Mouse (Mus musculus): ENCODE results near the gene Hspb3.

The Hspb3 gene

DNA sequence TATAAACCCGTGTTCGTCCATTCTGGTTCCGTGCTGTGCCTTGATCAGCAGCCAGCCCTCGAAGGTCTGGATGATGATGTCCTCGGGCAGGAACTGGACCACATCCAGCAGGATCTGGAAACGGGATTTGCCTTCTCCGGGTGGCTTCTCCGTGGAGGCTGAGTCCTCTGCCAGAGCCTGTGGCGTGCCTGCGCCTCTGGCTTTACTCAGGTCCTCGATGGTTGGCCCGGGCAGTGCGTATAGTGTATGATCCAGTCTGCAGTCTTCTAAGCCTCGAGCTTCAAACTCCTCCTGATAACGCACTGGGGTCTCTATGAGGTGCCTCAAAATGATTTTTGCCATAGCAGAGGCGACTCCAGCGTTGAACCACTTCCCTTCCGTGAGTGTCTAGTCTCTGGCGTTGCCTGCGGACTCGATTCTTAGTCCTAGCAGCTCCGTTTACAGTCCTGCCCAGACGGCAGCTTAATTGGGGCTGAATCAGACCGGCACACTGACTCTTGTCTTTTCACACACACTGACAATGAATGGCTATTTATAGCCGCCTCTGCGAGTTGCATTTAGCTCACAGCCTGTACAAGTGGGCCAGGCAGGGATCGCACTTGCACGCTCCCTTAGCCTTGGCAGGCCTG, at the start of gene Hspb3:
TSS of gene Hspb3 (minus strand) at position 526 of the 629 bp plus-strand sequence.
- DNase-seq (ENCODE audit: low spot score): no peak

DNA sequence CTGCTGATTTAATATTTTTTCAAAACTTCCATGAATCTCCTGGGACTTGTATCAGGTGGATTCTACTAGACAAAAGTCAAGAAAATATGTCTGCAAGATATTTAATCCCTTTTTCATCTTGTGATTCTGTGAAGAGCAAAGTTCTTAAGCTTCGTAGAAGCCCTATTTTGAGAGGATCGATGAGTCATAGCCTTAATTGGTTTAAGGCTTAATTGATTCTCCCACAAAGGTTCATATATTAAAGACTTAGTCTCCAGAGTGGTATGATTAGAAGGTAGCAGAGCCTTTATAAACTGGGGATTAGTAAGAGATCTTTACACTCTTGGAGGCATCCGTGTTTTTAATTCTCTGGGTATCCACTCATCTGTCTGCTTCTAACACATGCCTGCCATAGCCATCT, 49.7 kb upstream of the Hspb3 start:
- DNase-seq (ENCODE audit: low spot score): no peak

DNA sequence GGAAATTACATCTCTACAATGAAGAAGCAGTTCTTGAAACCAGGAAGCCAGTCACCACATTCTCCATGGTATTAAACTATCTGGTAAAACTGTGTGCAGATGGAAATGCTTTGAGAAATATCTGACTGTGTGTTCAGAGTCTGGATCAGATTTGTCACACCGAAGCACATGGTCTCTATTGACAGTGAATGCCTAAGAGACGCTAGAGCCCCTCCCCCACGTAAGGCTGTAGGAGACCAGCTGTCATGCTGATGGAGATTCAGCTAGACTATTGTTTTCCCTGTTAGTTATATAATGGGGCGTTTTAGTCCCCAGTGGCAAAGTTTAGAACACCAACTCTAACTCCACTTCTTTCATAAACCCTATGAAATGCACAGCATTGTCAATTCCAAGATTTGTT, 42.7 kb upstream of the Hspb3 start:
- DNase-seq (ENCODE audit: low spot score): no peak

DNA sequence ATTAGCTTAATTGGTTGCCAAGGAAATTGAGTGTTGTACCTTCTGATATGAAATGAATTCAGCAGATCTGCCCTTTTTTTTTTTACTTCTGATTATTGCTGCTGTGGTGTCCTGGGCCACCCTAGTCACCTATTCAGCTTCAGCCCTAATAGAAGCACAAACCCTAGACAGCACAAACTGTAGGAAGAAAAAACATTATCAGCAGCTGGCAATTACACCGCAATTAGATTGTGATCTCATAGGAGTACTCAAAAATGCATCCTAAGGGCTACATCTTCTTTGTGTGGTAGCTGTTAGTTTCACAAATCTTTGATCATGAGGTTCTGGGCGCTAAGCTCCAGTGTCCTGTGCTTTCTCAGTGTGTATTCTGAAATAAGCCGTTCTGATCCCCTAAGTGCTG, 37.7 kb upstream of the Hspb3 start:
- no peak for DNase-seq (ENCODE audit: low spot score)

DNA sequence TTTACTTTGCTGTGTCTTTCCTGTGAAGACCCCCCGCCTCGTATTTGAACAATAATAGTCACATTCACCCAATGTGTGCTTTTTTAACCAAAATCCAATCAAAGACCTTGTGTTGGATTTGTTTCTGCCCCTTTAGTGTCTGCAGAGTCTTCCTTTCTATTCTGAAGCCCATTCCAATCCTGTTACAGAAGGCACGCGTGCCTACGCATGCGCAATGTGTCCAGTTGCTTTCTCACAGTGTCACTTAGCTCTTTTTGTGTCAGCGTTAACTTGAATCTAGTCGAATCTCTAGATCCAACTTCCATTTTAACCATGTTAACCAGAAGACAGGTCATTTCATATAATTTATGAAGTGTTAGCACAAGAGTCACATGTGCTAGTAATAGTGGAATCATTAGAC, 36.5 kb upstream of the Hspb3 start:
- DNase-seq (ENCODE audit: low spot score): no peak

DNA sequence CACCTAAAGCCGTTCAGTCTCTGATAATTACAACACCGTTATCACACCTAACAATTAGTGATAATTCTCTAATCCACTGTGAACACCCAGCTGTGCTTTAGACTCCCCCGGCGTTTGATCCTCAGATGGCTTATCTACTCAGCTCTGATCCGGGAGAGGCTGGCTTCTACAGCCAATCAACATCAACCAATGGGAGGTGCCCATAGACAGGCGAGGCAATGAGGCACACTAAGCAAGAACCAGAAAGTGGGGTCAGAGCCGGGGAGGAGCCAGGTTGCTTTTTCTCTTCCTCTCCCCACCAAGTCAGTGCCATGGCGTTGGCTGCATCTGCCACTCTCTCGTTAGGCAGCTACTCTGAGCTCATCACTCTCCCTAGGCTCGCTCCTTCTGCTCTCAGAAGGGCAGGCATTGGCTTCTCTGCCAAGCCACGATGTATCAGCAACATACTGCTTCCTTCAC, 36.0 kb upstream of the Hspb3 start:
- DNase-seq (ENCODE audit: low spot score): no peak

DNA sequence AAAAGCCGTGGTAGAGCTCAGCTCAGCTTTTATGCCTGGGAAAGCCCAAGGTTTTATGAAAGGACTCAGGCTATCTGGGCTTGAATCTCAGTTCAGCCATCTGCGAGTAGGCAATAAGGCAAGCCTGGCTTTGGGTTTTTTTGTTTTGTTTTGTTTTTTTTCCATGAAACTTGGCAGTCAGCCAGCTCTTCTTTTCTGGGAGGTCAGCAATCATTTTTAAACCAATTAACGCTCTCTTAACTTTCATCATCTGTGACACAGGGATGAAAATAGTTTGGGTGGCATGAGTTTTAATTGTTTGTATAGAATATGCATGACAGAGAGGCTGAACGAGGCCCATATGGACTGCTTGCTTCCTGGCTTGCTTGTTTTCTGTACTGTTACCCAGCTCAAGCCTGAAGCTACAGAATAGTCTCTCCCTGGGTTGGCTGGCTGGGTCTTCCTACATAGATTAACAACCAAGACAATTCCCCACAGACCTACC, 33.4 kb upstream of the Hspb3 start:
- DNase-seq (ENCODE audit: low spot score): no peak

DNA sequence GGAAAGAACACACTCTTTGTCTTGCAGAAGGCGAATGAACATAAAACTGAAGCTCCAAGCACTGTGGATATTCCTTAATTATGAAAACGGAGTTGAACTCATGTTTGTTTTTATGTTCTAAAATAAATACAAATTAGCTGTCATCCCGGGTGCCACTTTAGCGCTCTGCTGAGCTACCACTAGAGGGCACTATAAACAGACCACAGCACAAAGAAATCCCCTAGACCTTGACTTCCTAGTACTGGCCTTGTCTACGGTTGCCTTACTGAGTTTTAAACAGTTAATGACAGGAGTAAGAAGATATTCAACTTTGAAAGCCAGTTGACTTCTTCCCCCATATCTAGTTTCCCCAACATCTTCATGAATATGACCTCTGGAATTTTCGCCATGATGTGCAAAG, 29.9 kb upstream of the Hspb3 start:
- peak; percentile 38 for DNase-seq (ENCODE audit: low spot score)

DNA sequence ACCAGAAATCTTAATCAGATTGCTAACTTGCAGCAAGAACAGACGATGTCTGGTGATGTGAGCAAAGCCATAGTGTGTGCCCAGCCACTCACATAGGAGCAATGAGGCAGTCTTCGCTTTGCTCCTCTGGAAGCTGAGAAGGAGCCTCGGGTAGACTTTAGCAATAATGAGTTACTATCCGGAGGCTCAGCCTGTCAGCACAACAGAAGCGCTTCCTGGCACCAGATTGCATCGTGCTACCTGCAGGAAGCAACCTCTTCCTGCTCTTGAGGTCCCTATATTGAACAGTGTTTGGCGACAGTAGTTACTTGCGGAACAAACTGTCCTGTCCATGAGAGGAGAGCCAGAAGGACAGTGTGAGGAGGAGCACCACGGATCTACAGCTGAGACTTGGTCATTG, 28.2 kb upstream of the Hspb3 start:
- DNase-seq (ENCODE audit: low spot score): no peak

DNA sequence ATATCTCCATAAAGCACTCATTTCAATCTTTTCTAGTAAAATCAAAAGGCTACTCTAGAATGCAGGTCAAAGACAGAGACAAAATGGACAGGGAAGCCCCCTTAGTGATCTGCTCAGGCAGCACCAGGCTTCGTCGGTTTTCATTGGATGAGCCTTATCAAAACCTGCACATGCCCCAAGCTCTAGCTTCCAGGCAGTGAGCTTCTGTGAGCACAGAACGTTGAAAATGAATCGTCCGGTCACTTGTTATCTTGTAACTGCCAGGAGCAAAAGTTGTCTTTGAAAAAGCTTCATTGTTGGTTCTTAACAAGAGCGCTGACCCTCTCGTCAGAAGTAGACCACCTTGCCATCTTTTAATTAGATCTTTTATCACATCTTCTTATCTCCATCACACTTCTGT, 26.4 kb upstream of the Hspb3 start:
- DNase-seq (ENCODE audit: low spot score): no peak

DNA sequence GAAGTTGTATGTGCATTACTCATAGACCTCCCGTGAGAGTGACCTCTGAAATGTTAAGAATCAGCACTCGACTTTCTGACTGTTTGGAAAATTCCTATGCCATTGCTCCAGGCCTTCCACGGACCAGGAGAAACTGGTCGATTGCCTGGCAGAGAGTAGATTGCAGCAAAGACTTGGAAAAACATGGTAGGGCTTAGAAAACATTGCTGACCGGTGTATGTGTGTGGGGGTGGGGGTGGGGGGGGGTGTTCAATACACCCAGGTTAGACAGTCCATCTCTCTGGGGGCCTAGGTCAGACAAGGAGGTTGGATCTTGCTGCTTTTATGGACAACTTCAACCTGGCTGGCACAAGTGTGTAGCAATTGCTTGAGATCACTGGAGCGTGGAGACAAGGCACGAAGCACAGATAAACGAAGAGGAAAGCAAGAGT, 23.2 kb upstream of the Hspb3 start:
- no peak for DNase-seq (ENCODE audit: low spot score)

DNA sequence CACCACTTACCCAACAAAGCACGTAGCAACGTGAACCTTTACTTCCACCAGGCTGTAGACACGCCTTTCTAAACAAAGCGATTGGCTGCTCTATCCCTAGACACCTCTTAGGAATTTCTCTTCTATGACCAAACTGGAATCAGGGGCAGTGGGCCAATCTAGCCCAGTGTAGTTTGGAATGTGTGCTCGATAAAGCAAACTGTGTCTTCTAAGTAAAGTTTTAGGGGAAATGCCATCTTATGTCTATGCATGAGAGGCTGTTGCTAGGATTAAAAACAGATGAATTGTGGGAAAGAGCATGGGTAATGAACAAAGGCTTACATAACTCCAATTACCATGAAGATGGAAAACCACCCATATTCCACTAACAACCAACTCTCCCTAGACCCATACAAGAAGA, 19.3 kb upstream of the Hspb3 start:
- no peak for DNase-seq (ENCODE audit: low spot score)

DNA sequence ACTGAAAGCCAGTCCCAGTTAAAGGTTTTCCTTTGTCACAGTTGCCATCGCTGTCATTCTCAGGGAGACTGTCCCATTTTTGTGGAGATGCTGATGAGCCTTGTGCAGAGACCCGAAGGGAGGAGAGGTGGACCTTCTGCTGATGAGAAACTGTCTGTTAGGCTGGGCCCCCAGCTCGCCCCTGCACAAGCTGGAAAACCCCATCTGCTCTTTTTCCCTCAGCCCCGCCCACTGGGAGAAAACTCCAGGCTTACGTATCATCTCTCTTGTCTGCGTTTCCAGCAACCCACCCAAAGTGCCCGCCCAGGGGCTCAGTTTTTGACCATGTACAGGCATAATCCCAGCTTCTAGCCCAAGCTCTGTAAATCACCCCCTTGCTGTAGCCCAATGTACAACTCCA, 17.2 kb upstream of the Hspb3 start:
- no peak for DNase-seq (ENCODE audit: low spot score)

DNA sequence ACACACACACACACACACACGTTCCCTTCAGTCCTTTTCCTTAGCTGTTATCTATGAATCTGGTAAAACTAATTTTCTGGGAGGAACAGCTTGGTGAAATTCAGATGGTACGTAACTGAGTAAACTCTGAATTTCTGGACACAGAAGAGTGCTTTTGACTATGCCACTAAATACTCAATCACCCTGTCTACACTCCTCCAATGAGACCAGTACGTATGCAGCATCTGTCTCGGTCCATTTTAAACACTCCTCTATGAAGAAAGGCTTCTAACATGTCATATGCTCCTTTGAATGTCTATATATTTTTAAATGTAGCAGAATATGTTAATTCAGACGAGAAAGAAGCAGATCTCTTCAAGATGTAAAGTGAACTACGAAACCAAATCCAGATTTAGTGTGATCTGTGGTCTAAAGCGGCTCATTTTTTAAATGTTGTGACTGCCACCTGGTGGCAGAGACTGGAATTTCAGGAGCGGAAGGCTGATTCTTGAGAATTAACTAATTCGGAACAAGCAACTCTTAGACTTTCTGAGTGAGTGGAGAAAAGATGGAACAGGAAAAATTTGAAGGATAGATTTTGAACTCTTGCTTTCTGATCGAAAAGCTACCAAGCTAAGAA, 6.1 kb upstream of the Hspb3 start:
- peak; percentile 28 for DNase-seq (ENCODE audit: low spot score)

DNA sequence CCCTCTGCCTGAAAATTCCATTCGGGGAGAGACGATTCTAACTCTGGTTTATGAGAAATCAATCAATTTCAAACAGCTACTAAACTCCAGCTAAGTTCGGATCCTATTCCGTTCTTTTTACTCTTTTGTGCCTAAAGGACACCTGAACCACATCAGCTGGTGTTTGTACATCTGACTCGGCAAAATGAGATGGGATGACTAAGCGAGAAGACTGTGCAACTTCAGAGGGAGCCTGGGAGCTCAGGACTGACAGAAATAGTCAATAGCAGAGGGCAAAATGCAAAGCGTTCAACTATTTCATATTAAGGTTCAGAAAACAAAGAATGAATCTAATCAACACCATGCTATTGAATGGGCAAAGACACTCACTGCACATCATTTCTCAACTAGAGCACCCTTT, 407 bp upstream of the Hspb3 start:
- DNase-seq (ENCODE audit: low spot score): no peak

DNA sequence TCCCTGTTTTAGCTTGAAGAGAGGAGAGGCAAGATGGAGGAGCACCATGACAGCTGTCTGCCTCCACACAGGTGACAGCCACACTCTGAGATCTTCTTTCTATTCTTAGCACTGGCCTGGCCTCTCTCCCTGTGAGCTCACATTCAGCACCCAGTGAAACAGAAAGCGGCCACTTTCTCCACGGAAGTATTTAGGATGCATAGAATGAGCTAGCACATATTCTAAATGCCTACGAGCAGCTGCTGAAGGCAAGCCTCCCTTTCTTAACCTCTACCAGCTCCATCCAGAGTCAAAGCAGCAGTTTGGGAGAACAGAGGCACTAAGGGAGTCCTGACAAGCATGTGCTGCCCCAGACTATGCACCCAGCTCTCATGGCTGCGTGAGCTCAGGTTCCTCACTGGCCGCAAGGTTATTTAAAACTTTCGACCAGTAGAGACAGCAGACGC, 1.6 kb downstream of the Hspb3 start:
- DNase-seq (ENCODE audit: low spot score): no peak

DNA sequence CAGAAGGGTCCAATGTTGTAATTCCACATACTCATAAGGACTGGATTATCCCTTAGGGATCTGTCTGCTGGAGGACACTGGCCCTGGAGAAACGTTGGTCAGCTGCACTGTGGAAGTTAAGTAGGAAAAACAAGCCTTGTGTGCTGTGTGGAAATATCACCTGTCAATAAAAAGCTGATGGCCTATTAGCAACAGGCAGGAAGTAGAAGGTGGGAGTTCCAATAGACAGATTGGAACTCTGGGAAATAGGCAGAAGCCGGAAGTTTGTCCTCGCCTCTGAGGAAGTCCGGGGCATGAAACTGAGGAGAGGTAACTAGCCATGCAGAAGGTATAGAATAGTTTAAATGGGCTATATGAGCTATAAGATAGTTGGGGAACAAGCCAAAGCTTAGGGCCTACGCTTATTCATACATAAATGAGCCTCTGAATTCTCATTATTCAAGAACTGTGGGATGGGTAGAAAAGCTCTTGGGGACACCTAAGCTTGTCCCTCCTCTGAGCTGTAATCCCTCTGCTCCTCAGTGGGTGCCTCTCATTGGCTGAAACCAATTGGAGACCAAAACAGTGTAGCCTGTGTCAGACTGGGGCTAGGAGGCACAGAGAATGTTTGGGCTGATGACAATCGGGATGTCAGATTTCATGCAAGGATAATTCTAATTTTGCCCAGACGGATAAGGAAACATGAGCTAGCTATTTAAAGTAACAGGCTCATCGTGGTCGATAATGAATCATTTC, 2.7 kb downstream of the Hspb3 start:
- DNase-seq (ENCODE audit: low spot score): no peak

DNA sequence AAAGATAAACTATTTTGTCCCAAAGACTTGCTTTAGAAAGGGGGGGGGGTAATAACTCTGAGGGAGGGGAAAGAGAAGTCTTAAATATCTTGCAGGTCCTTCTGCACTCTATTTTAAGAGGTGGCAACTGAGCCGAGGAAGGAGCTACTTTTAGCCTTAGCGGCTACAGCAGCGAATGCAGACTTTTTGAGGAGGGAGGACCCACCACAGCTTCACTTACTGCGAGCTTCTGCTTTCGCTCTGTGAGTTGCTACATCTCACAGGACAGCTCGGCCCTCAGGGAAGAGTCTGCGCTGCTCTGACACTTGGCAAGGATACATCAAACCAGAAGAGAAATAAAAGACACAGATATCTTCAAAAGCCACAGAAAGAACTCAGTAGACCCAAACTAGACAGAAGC, 6.3 kb downstream of the Hspb3 start:
- no peak for DNase-seq (ENCODE audit: low spot score)

DNA sequence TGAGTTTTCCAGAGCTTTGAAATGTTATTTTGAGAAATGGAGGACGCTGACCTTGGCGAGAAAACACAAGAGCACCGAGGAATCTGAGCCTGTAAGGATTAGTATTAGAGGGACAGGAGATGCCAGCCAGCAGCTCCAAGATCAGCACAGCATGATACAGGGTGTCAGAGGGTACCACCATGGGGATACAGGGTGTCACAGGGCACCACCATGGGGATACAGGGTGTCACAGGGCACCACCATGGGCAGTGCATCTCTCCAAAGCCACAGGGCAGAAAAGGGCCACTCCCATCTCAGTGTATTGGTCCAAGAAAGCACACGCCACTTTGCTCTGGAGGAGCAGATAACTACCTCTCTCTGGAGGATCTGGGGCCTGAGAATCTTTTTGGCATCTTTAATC, 6.8 kb downstream of the Hspb3 start:
- no peak for DNase-seq (ENCODE audit: low spot score)

DNA sequence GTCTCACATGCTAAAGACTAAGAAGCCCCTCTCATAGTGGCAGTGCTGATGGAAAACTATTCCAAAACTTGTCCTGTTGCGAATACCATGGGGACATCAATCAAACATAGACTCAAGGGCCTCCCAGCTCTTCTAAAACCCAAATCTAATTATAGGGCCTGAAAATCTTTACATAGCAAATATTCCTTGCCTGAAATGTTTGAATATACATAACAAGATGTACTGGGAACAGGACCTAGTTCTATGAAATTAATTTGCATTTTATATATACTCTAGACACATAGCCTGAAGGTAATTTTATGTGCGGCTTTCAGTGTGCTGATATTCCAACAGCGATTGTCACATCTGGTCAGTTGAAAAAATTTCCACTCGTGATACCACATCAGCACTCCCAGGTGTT, 8.0 kb downstream of the Hspb3 start:
- DNase-seq (ENCODE audit: low spot score): no peak

DNA sequence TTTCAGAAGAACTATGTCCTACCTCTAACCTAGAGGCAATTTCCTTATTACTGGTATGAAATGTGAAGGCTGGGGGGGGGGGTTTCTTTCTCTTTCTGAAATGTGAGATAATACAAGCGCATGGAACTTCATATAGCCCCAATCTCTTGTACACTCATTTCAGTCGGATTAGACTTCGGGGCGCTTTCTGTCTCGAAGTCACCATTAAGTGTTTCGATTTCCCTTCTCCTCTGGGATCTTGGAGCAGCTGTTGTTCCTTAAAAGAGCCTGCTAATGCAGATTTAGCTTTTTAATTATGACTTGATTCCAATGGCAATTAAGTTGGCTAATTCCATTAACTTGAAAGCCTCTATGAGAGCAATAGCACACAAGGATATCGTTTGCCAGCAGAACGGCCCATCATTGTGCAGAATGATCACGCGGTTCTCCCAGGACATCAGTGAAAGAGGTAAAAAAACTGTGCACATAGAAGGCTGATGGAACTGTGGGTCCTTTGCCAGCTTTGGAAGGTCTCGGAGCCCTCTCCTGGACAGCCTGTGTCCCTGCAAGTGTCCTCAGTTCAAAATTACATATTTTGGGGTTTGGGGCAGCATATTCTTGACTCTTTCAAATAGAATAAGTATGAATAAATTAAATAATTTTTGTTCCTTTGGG, 22.4 kb downstream of the Hspb3 start:
- no peak for DNase-seq (ENCODE audit: low spot score)

DNA sequence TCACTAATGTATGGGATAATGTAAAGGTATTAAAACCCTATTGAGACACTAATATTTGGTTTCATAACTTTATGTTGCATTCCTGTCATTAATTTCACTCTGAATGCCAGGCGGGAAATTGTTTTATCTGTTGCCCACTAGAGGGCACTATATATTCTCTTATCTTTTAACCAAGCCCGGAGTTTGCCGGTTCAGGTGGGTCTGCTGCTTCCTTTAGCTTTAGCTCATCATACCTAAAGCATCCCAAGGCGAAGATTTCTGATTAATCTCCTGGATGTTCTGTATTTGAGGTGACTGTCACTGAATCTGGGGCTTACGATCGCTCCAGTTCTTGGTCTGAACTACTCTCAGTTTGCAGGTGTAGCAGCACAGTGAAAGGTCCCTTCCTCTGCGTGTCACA, 24.6 kb downstream of the Hspb3 start:
- DNase-seq (ENCODE audit: low spot score): peak; percentile 29

DNA sequence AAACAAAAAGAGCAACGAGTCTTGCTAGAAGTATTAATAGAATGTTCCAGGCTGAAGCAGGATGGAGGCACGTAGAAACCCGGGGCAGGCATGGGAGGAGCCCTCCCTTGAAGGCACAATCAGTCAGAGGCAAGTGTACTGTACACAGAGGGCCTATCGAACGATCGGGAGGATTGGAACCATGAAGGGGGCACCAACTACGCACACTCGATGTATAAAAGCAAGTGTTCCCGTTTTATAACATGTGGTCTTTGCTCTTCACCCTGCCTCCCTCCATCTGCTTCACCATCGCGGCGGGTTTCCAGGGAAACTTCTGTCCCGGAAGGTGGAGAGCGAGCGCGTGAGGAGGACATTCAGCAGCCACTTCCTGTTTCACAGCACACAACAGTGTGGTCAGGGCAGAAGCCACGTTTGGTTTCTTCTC, 27.7 kb downstream of the Hspb3 start:
- DNase-seq (ENCODE audit: low spot score): peak; percentile 30
